Mouse (Mus musculus) layer of hippocampus, postnatal 10 days (tissue): ENCODE measurements around the gene Dlgap4. TPM values are rescaled to one million over a fixed set of nuclear protein-coding genes. Genes with fewer than 3 reads are reported as not detected.
A peak's percentile ranks its signal among the peaks of the same experiment; 100 is the strongest.

Experiments used
- DNase-seq, 2 experiments: peaks; one replicate each; pipeline ENCODE4 v3.0.0; 2021; ENCODE audit warnings: low spot score in 2 of 2
- long read RNA-seq: library from polyadenylated mRNA; stranded (forward); transcript quantifications from one replicate; pipeline ENCODE4 v2.0.0, GENCODE M21; 2023
- total RNA-seq, 2 experiments: library from RNA; stranded (reverse); gene quantifications; 2 replicates each; pipeline ENCODE4 v1.2.3; 2021

The Dlgap4 gene
- total RNA-seq: 100 to 1,000 TPM; 220 to 257 TPM
- long read RNA-seq, full-length matches to known transcripts: 39 of 153 reads
- long read RNA-seq, partial matches to known transcripts: 27 of 153 reads
- long read RNA-seq, other reads (novel, unspliced or antisense): 87 of 153 reads

DNA sequence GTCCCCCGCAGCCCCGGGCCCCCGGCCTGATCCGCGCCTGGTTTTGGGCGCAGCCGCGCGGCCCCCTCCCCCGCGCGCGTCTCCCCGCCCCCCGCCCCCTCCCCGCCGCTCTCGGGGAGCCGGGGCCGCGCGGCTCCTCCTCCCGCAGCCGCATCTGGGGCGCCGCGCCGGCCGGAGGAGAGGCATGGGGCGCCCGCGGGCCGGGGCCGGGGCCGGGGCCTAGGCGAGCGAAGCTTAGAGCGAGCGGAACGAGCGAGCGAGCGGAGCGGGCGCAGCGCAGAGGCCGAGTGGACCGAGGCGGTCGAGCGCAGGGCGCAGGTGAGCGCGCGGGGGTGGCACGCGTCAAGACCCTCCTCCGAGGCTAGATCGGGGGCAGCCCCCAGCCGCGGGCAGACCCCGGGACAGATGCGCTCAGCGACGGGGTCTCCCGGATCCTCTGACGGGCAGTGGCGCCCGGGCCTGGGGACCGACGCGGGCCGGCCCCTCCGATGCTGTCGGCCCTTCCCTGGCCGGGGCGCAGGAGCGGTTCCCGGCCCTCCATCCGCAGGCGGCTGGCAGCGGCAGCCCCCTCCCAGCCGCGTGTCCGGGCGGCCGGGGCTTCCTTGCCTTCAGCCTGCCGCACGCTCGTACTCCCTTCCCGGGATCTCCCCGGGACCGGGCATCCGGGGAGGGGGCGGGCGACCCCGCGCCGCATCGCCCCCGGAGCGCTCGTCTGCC is at the start of gene Dlgap4:
TSS of gene Dlgap4 (plus strand) at position 165 of the 717 bp plus-strand sequence.
- DNase-seq: peak in 1 of 2 experiments; percentile 45

DNA sequence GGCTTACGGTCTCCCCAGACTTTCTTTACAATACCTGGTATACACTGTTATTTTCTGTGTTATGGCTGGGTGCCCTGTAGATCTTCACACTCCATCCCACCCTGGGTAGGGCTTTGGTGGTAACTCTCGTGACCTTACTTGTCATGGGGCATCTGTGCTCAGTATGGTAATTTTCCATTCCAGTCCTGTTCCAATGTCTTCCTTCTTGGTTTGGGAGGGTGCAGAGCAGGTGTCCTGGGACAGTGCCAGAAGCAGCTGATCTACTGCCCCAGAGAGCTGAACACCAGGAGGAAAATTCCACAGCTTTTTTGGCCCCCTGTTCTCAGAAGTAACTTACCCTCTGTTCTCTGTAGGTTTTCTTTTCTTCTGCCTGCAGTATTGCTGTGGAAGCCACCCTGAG is 47.0 kb upstream of the Dlgap4 start:
- DNase-seq: no peak

DNA sequence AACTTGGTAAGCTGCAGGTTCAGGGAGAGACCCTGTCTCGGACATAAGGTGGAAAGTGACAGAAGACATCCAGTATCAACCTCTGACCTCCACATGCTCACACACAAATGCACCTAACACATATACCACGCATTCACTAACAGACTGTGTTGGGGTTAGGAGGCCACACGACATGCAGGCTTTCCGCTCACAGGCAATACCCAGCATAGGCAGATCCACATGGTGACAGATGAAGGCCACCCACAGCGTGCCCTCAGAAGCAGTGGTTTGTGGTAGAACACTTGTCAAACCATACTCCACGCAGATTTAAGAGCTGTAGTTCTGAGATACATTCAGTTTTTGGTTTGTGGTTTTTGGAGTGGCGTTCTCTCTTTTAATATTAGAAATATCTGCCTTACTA is 44.9 kb upstream of the Dlgap4 start:
- DNase-seq: no peak

DNA sequence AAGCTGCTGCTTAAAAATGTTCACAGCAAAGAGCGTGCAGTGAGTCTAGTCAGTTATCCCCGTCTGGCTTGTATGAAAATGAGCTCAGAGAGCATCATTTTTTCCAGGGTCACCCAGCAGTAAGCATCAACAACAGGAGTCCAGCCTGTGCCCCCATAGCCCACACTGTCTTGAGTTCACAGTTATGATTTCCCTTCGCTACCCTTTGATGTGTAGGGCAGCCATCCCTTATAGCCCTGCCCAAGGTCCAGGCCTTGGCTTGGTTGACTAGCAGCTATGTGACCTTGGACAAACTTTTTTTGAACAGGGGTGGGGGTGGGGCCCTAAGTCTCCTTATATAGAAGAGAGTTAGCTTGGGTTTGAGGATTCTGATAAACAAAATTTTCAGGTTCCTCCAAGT is 44.2 kb upstream of the Dlgap4 start:
- no peak for DNase-seq

DNA sequence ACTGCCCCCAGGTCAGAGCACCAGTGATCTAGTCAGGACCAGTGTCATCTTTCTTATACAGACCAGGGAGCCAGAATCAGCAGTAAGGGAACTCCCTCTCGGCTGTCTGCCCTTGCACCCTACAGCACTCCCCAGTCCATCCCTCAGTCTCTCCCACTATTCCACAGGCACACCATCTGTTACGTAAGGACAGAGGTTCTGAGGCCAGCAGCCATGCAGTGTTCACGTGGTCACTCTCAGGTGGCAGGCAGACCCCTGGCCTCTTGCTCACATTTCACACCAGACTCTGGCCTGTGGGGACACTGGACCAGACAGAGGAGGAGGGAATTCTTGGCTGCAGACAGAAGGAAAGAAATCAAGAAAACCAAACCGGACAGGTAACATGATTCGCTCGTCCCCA is 42.0 kb upstream of the Dlgap4 start:
- no peak for DNase-seq

DNA sequence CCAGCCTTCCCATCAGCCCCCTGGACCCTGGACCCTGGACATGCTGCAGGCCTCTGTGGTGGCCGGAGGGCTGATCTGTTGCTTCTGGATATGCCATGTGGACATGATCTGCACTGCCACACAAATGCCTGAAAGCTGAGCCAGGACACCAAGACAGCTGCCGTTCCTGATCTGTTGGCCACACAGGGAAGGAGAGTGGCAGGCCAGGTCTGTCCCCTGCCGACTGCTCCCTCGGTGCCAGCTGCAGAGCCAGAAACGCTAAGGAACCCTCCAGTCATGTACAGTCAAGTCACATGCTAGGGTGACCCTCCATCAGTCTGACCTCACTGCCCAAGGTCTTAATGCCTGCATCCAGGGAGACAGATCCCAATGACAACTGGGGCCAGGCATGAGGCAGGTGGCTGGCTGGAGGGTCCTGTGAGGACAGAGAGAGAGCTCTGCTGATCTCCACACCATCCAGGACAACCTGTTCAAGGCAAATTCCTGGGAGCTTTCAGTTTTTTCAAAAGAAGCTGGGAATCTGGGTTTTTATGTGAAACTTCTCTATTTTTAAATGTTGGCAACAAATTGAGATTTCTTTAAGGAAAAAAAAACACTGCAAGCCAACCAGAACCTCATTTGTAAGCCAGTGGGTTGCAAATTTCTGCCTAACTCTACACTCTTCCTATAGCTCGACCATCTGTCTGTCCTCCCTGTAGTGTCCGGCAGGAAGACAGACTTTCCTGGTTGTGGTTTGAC is 36.5 kb upstream of the Dlgap4 start:
- DNase-seq: no peak

DNA sequence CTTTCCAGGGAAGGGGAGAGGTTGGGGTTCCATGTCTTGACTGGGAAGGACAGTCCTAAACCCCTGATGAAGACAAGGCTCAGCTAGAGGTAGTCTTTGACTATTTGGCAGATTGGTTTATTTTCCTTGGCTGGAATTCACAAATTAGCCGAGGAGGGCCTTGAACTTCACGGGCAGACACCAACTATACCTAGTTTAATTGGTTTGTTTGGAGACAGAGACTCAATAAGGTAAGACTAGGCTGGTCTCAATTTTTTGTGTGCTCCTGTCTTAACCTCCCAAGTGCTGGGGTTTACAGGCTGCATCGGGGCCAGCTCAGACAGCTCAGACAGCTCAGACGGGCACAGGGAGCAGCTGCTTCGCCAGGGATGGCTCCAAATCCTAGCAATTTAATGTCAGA is 33.0 kb upstream of the Dlgap4 start:
- no peak for DNase-seq

DNA sequence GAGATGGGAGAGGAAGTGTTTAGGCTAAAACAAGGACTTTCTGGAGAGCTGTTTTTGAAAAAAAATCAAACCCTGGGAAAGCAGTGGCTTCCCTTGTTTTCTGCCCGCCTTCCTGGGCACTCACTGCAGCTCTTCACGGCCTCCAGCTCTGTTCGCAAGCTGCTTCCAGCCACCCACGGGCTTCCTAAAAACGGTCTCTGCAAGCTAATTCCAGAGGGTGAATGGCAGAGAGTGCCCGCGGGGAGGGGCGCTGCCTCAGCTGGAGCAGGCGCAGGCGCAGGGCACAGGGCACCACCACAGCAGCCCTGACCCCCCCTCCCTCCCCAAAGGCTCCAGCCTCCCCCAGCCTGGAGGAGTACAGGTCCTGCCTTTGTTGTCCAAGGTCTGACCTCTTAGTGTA is 32.3 kb upstream of the Dlgap4 start:
- peak; percentile 67 to 78 for DNase-seq

DNA sequence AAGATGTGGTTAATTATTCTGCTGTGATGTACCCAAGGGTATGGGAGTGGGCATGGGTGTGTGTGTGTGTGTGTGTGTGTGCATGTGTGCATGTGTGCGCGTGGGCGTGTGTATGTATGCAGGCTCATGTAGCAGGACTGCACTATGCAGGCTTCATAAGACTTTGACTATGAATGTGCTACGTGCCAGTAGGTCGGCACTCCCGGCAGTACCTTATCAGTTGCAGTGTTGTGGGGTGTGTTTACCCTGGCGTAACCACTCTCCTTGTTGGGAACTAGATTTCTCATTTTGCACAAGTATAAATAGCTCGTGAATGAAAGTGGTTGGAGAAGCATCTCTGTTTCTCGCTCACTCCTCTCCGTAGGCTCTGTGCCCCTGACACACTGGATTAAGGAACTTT is 30.6 kb upstream of the Dlgap4 start:
- no peak for DNase-seq

DNA sequence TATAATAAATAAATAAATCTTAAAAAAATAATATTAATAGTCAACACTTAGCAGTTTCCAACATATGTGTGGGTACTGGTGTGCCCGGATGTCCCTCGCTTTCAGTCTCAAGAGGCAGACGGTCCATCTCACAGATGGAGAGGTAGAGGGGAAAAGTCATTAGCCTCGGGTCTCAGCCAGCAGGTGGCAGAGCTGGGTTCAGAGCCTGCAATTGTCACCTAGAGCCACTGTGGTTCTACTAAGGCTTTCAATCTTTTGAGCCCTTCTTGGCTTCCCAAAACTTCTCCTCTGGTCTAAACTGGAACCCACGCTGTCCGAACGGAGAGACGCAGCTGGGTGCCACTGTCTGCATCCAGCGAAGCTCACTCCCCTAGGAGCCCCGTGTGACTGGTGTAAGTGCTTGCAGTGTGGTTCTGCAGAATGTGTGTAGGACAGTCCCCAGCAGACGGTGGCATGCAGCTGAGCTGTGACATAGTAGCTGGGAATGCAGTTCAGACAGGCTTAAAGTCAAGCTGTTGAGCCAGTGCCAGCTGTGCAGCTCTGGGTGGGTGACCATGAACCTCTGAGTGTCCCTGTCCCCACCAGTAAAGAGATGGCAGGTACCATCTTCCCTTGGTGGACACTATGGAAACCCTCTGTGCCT is 29.2 kb upstream of the Dlgap4 start:
- DNase-seq: peak in 1 of 2 experiments; percentile 42

DNA sequence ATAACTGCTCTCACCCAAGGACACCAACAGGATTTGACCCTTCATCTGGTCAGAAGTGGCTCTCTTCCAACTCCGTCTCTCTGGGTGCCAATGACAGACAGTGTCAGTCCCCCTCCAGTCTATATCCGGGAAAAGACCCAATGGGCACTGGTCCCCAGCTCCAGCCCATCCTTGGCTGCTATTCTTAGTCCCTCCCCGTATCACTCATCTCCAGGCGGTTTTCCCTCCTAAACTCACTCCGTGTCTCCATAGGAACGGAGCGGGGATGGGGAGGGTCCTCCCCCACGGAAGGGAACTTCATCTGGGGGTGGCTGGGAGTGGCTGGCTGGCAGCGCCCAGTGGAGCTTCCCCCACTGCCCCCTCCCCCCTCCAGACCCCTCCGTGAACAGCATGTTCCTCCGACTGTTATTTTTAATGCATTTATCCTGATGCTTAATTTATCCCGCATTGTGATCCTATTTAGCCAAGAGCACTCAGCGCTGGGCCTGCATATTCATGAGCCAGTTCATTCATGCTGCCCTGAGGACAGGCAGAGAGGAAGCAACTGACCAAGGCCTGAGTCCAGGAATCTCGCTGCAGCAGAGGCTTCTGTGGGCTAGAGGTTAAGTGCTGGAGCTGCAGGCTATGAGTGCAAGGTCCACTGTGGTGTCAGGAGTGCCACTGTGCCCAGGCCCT is 28.6 kb upstream of the Dlgap4 start:
- DNase-seq: peak; percentile 40 to 50

DNA sequence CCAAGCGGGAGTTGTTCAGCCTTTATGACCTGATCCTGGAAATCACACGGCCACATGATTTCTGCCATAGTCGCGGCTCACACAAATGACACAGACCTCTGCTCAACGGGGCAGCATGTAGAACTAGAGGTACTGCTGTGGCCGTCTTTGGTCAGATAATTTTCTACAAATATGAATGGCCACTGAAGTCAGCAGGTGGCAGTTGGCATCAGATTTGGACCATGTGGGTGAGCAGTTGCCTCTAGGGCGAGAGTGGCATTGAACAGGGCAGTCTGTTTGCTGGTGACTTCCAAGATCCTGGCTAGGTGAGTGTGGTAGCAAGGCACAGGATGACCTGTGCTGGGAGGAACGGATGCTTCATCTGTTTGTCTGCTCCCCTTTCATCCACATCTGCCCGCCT is 24.0 kb upstream of the Dlgap4 start:
- no peak for DNase-seq

DNA sequence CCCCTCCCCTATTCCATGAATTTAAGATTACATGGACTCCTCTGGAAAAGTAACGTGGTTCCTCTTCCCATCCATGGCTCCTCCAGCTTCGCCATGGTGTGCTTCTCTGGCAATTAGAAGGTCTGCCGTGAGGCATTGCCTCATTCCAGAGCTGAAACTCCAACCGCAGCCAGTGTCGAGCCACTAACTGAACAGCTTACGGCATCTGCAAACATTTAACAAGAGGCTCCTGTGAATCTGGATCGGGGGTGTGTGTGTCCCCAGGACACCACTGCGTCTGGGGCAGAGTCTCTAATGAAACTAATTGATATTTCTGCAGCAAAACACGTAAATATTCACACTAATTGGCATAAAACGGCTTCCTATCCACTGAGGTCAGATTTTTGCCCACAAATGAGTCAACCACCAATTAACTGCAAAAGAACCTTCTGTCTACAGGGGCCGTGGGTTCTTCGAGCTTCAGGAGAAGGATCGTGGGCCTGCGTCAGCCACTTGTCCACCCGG is 18.5 kb upstream of the Dlgap4 start:
- no peak for DNase-seq

DNA sequence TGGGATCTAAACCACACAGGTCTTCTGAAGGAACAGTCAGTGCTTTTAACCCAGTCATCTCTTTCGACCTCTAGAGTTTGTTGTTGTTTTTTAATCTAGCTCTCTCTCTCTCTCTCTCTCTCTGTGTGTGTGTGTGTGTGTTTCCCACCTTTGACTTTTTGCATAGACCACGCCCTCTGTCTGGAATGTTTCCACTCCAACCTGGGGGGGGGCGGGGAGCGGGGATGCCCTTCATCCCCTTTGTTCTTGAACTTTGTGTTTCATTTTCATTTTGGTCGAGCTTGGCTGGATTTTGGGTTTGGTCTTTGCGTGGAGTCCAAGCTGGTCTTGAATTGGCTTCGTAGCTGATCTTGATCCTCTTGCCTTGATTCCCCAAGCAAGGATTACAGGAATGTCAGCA is 10.9 kb upstream of the Dlgap4 start:
- DNase-seq: no peak

DNA sequence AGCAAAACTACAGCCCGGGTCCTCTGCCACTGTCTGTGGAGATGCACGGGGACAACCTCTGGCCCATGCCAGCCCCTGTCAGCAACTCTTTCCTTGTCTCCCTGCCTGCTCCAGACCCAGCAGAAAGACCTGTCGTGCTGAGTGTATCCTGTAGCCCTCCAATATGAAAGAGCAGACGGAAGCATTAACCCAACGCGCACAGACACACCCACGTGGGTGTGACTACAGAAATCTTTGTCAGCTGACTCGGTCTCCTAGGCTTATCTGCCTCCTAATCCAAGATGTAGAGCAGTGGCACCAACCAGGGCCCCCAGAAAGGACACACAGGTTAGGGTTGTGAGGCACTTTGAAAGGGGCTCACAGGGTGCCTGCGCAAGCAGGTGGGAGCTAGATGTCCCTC is 9.8 kb upstream of the Dlgap4 start:
- no peak for DNase-seq

DNA sequence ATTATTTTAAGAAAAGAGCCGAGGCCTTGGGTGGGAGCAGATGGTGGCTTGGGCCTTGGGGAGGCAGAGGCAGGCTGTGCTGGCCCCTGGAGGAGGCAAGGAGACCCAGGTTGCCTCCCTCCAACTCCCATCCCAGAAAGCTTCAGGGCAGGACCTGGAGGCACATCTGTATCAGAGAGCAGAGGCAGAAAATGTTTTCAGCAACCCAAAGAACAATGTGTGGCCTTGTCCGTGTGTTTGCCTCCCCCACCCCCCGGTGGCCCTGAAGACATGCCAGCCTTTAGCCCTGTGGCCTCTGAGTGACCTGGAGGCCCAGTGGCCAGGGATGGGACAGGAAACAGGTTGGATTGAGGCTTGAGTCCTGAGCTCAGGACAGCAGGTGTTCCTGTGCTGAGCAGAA is 8.4 kb upstream of the Dlgap4 start:
- DNase-seq: no peak

DNA sequence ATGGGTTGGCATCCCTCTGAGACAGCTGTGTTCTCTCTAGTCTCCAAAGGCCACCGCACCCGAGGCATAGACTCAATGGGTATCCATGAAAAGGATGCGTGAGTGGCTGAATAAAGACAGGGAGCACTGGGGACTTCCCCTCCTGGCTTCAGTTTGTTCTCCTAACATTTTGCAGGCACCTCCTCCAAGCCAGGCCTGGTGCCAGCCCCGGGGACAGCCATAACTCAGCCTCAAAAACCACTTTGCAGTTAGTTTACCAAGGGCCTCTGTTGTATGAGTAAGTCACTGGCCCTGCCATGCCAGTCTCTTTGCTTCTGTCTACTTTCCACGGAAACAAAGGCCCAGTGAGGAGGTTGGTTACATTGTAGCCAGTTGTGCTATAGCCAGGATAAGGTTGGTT is 7.5 kb upstream of the Dlgap4 start:
- DNase-seq: no peak

DNA sequence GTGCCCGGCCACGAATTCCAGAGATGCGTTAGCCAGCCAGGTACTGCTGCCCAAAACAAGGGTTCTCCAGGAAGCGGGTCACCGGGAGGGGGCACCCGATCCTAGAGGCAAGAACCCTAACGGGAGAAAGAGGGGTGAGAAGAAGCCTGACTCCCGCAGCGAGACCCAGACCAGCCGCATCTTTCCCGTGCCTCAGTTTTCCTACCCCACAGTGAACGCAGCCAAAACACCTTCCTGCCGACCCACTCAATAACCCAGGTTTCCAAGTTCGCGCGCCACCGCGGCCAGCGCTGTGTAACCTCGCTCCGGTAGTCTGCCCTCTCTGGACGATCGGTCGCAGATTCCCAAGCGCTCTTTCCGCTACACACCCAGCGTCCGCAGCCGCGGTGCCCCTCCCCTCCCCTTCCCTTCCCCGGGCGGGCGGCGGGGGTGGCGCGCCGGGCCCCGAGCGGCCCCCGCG is 394 bp upstream of the Dlgap4 start:
- peak; percentile 67 to 81 for DNase-seq

DNA sequence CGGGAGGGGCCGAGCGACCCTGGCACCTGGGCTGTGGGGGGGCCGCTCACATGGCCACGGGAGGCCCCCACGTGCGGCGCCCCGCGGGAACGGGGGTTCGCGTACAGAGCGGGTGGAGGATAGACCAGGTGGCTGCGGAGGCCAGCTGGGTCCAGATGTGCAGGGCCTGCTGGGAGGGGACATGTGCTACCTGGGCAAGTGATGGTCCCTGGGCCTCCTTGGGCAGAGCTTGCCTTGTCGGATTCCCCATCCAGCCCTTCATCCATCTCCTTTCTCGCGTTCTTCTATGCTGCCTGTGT is 702 bp downstream of the Dlgap4 start:
- DNase-seq: peak; percentile 38 to 52

DNA sequence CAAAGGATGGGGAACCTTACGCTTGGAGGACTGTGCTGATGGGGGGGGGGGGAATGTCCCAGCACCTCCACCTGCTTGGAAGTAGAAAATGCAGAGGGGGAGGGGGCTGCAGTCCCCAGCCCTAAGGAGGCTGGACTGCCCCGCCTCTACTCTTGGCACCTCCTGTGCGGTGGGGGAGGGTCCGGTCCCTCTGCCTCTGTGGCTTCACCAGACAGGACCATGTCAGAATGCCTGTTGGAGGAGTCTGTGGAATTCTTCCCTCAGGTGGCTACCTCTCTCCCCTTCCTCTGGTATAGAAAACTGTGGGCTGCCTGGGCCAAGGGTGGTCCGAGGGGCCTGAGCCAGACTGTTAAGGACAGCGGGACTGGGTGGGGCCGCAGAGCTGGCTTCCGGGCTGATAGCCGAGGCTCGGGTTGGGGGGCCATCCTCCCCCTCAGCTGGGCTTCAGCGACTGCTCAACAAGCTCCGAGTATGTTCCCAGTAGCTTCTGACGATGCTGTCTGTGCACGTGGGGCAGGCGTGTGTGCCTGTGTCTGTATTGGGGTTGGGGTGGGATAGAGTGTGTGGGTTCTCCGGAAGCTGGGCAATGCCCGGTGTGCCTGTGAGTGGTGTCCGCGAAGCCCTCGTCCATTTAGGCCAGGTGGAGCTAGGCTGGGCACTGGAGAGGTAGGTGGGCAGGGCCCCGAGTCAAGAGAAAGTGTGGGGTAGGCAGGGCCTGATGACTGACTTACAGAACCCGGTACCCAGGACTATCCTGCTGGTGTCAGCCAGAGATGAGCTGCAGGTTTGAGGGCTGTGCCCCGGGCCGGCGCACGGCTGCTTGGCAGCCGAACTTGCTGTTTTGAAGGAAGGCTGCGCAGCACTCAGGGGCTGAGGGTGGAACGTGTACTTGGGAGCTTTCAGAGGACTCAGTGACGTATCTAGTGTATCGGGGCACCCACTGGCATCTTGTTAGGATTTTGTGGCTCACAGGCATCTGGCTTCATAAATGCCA is 1.5 kb downstream of the Dlgap4 start:
- DNase-seq: peak; percentile 28 to 48
